Mouse (Mus musculus): Measurements from ENCODE around the gene Tcn2.
A peak's percentile ranks its signal among the peaks of the same experiment; 100 is the strongest.
"Not testable (repeated sequence)": the region's sequence is repeated elsewhere in the genome, so short reads cannot be mapped to it uniquely, and the experiment has no call there.

The Tcn2 gene

DNA sequence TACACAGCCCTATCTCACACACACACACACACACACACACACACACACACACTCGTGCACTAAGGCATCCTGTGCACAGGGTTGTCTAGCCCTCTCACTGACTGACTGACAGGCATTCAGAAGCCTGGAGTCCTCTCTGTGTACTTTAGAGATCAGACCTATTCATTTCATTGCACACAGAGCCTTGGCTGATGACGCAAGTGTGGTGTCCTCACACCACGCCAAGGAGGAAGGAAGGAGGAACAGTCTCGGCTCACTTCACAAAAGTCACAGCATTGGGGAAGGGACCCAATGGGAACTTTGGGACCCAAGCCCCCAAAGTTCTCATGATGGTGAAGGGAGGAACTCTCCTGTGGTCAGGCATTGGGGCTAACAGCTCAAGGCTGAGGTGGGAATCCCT is 1.9 kb downstream of the Tcn2 start:
- no peak for DNase-seq (ENCODE audit: low read depth, low spot score)

GRCm38 (mm10) chr11:3925916-3926315 is 6.0 kb downstream of the Tcn2 start:
- no peak for DNase-seq (ENCODE audit: low read depth, low spot score)

- no peak for DNase-seq (ENCODE audit: low read depth, low spot score)
These were observed 9.2 kb downstream of the Tcn2 start for GRCm38 (mm10) chr11:3922731-3923130.

- no peak for DNase-seq (ENCODE audit: low read depth, low spot score)
These were observed 9.8 kb downstream of the Tcn2 start for GRCm38 (mm10) chr11:3922115-3922514.

- DNase-seq (ENCODE audit: low read depth, low spot score), result peak; percentile 56
These were observed 10.6 kb downstream of the Tcn2 start for GRCm38 (mm10) chr11:3921281-3921850.

GRCm38 (mm10) chr11:3920476-3920875 is 11.5 kb downstream of the Tcn2 start:
- DNase-seq (ENCODE audit: low read depth, low spot score), result no peak

- DNase-seq (ENCODE audit: low read depth, low spot score), result peak; percentile 40
These were observed 13.2 kb downstream of the Tcn2 start for GRCm38 (mm10) chr11:3918738-3919137.

DNA sequence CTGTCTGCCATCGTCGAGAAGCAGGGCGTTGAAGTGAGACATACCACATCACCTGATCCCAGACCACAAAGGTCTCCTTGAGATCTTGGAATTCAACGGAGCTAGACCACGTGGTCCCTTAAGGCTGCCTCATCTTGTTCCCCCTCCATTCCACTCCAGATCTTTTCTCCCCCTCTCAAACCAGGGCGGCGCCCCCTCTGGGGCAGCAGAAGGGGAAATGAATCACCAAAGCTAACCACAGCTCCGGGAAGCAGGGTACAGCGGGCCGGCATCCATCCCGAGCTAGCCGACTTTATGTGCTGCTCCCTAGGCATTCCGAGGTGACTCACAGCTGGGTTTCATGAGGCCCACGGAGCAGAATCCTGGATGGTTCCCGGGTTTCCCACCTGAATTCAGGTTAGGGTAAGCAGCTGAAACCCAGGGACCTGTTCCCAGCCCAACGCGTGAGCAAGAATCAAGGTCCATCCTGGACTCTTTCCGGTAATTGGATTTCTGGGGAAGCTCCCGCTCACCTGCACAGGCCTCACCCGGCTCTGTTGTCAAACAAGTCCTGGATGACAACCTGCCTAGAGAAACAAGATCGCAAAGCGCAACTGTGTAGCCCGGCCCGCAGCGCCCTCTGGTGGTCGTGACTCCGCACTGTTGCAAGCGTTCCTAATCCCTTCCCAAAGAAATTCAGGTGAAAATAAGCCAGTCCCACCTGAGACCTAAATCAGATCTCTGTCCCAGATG is 17.7 kb downstream of the Tcn2 start, which contains the start of gene Slc35e4:
Gene Slc35e4, minus strand, starts transcription at position 556 of the 732 bp plus-strand sequence.
- peak; percentile 61 for DNase-seq (ENCODE audit: low read depth, low spot score)

GRCm38 (mm10) chr11:3913316-3914108 is 18.4 kb downstream of the Tcn2 start:
- DNase-seq (ENCODE audit: low read depth, low spot score), result peak; percentile 38

DNA sequence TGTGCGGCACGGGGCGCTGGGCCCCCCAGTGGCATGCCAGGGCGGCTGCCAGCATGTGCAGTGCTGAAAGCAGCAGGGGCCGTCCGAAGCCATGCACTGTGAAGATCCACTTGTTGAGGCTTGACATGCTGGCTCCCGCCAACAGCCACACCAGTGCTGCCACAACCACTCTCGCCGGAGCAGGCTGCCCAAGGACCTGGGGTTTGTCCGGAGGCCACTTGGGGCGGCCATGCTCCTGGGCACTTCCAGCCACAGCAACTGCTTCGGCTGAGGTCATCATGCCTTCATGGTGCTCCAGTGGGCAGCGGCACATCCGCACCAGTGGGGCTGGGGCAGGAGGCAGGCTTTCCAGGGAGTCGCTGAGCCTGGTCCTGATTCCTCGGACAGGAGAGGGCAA is 19.1 kb downstream of the Tcn2 start:
- no peak for DNase-seq (ENCODE audit: low read depth, low spot score)

DNA sequence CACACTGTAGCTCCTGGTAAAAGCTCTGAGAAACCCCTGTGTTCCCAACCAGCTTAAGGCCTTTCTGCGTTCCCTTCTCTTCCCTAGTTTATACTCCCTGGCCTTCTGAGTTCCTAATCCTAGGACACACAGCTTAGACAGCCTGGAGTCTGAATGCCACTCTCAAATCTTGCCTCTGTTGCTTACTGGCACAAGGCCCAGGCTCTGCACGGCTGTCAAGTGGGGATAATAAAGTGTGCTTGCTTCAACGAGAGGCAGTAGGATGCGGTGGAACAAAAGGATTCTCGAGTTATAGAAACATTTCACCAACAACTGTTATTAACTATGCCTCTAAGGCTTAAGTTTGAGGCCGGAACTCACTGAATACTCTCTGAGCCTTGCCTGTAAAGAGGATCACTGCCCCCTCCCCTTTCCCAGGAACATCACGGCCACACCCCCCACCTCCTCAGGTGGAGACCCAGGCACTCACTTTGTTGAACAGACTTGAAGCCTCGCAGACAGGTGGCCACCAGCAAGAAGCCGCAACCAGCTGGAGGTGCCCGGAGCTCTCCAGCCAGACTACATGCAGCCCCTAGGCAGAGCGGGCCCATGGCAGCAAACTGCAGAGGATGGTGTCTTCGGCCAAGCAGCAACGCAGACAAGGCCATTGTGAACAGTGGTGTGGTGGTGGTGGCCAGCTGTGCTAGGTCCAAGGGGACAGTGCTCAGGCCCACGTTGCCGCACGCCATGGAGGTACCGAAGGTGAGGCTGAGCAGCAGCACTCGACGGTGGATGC is 19.7 kb downstream of the Tcn2 start:
- no peak for DNase-seq (ENCODE audit: low read depth, low spot score)

GRCm38 (mm10) chr11:3911440-3911839 is 20.5 kb downstream of the Tcn2 start:
- DNase-seq (ENCODE audit: low read depth, low spot score), result not testable (repeated sequence)

DNA sequence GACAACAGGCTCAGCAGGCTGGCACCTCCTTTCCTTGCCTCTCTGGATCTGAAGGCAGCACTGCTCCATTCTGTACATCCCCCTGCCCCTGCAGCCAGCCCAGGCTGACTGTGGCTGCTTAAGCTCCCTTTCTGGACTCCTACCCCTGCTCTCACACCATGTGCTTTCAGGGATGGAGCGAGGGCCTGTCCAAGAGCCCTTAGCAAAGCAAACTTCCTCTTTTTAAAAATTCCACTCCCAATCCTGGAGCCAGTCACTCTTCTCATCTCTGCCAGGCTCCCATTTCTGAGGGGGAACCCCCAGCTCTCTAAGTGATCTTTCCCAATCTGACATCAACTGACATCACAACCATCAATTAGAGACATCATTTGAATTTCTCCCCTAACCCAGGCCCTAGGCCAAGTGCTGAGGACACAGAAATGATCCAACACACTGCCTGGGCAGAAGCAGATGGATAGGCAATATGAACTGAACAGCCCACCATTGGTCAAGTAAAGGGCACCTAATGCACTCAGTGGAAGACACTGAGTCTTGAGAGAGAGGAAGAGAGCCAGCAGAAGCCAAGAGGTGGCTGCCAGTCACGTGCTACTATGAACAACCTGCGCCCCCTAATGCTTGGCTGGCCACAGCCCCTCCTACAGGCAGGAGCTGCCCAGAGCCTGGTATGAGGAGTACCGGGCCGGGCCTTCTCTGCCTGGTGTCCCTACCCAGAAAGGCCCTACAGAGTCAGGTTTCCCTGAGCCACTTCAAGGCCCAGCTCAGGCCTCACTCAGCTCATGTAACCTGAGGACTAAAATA is 21.2 kb downstream of the Tcn2 start:
- DNase-seq (ENCODE audit: low read depth, low spot score), result peak; percentile 14

- no peak for DNase-seq (ENCODE audit: low read depth, low spot score)
These were observed 22.7 kb downstream of the Tcn2 start for GRCm38 (mm10) chr11:3909236-3909635.

GRCm38 (mm10) chr11:3905446-3905845 is 26.5 kb downstream of the Tcn2 start:
- DNase-seq (ENCODE audit: low read depth, low spot score), result no peak

DNA sequence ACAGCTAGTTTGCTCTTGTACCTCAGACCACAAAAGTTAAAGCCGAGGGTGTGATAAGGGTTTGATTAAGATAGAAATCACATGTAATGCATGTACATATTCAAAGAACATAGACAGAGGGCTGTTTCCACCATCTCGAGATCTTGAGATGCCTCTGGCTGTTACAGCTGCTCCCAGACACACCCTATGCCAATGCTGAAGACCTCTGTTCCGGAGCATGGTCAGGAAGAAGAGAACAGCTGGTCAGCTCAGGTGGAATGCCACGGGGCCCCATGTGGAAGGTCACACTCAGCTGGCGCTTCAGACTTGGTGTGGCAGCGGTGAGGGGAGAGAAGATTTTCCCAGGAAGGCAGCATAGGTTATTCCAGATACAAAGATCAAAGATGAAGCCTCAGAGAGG is 27.3 kb downstream of the Tcn2 start:
- DNase-seq (ENCODE audit: low read depth, low spot score), result no peak

GRCm38 (mm10) chr11:3903046-3903445 is 28.9 kb downstream of the Tcn2 start:
- no peak for DNase-seq (ENCODE audit: low read depth, low spot score)

DNA sequence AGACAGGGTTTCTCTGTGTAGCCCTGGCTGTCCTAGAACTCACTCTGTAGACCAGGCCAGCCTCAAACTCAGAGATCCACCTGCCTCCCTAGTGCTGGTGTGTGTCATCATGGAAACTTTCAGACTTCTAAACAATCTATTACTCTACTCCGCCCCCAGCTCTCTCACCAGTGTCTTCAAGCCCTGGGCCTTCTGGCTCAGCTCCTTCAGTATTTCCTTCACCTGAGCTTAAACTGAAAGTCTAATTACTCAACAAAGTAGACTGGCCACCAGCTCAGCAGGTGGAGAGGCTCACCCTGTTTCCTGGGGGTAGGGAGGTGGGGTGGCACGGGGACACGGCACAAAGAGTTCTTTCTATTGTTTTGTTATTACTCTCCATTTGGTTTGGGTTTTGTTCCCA is 29.4 kb downstream of the Tcn2 start:
- DNase-seq (ENCODE audit: low read depth, low spot score), result no peak

- DNase-seq (ENCODE audit: low read depth, low spot score), result no peak
These were observed 31.7 kb downstream of the Tcn2 start for GRCm38 (mm10) chr11:3900296-3900695.

DNA sequence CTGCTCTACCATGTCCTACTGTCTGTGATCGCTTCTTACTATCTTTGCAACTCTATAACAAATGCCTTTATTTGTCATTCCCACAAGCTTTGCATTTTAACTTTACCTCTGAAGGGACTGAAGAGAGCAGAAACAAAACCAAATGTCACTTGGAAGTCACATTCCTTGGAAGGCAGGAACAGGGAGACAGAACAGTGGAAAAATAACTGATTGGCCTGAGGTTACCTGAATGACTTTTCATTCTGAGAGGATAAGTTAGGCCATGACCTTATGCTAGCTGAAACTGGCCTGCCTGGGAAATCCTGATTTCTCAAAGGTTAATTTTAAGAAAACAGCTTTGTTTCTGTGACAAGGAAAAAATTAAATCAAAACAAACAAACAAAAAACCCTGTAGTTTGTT is 36.0 kb downstream of the Tcn2 start:
- DNase-seq (ENCODE audit: low read depth, low spot score), result no peak

- DNase-seq (ENCODE audit: low read depth, low spot score), result no peak
These were observed 36.5 kb downstream of the Tcn2 start for GRCm38 (mm10) chr11:3895458-3895857.

All from A20 (cell line).